Mouse (Mus musculus): ENCODE data around the gene Ip6k1. TPM values are rescaled to one million over a fixed set of nuclear protein-coding genes. Genes with fewer than 3 reads are reported as not detected.
A peak's percentile ranks its signal among the peaks of the same experiment; 100 is the strongest.
"Not testable (repeated sequence)": the region's sequence is repeated elsewhere in the genome, so short reads cannot be mapped to it uniquely, and the experiment has no call there.

Gene Ip6k1
- polyA plus RNA-seq, 1 experiment from 2014 or later, result 65.5 TPM

DNA sequence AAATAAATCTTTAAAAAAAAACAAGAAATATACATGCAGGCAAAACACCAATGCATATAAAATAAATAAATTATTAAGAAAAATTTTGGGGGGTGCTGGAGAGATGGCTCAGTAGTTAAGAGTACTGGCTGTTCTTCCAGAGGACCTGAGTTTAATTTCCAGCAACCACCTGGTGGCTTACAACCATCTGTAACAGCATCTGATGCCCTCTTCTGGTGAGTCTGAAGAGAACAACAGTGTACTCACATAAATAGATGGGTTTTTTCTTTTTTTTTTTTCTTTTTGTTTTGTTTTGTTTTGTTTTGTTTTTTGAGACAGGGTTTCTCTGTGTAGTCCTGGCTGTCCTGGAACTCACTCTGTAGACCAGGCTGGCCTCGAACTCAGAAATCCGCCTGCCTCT, 11.3 kb downstream of the Ip6k1 start:
- H3K27me3 ChIP-seq (ENCODE audit: insufficient read depth, poor library complexity, severe bottlenecking); DNase-seq (ENCODE audit: low spot score); H3K9me3 ChIP-seq; H3K4me1 ChIP-seq (replicated peaks); H3K27ac ChIP-seq; H3K4me3 ChIP-seq: not testable (repeated sequence)
- WGBS, result 96% methylated on average over 2 of the region's 2 CpGs
- H3K36me3 ChIP-seq, result peaks cover 53% of the 10 kb centered on the region

DNA sequence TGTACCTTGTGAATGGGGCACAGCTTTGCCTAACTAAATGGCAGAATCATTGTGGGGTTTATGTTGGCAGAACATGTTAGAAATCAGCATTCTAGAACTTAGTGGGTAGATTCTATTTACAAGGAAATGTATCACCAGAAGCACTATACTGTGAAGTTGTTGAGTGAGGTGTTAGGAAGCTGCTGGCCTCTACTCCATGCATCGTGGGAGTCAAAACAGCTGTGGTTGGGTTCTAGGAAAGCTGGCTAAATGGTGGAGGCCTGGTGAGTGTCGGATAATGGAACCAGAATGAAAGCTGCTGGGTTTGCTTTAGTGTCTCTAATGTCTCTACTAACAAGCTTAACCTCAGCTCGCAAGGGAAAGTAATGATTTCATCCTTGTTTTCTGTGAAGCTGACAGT, 14.8 kb downstream of the Ip6k1 start:
- no peak overlapping the region for H3K4me3 ChIP-seq
- peaks cover 42% of the 10 kb centered on the region for H3K36me3 ChIP-seq
- no peaks in the 10 kb centered on the region for H3K4me1 ChIP-seq (replicated peaks)
- no peak overlapping the region for H3K27ac ChIP-seq
- no peaks in the 10 kb centered on the region for H3K27me3 ChIP-seq (ENCODE audit: insufficient read depth, poor library complexity, severe bottlenecking)
- 91% methylated on average over 3 of the region's 3 CpGs for WGBS
- DNase-seq (ENCODE audit: low spot score), result no peak
- H3K9me3 ChIP-seq, result no peaks in the 10 kb centered on the region

DNA sequence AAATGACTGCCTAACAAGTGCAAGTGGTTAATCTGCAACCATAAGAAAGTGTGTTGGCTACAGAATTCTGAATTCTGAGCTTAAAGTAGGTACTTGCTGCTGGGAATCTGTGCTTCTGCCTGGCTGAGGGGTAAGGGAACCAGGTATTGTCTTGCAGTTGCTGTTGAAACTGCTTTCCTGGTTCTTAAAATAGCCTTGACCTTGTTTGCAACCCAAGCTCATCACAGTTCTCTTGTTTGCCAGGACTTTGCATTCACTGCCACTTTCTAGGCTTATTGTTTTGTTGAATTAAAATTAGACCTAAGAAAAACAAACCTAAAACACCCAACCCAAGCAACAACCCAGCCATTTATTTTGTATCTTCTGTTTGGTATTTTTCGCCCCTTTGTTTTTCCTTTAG, 18.4 kb downstream of the Ip6k1 start:
- Histone ChIP-seq H3K4me1 (replicated peaks) (no peaks in the 10 kb centered on the region), H3K4me3 (no peak overlapping the region), H3K36me3 (peaks cover 35% of the 10 kb centered on the region), H3K27me3 (ENCODE audit: insufficient read depth, poor library complexity, severe bottlenecking) (no peaks in the 10 kb centered on the region), H3K9me3 (no peaks in the 10 kb centered on the region), H3K27ac (no peak overlapping the region)
- 95% methylated on average over 1 of the region's 1 CpGs for WGBS
- no peak for DNase-seq (ENCODE audit: low spot score)

GRCm38 (mm10) chr9:108023216-108023615, 20.9 kb downstream of the Ip6k1 start:
- no peak for DNase-seq (ENCODE audit: low spot score)
- no peaks in the 10 kb centered on the region for H3K4me1 ChIP-seq (replicated peaks)
- no peak overlapping the region for H3K27ac ChIP-seq
- no peaks in the 10 kb centered on the region for H3K27me3 ChIP-seq (ENCODE audit: insufficient read depth, poor library complexity, severe bottlenecking)
- H3K36me3 ChIP-seq, result peaks cover 47% of the 10 kb centered on the region
- no peak overlapping the region for H3K4me3 ChIP-seq
- WGBS, result 90% methylated on average over 3 of the region's 3 CpGs
- H3K9me3 ChIP-seq, result no peaks in the 10 kb centered on the region

GRCm38 (mm10) chr9:108026584-108026983, 24.3 kb downstream of the Ip6k1 start:
- Histone ChIP-seq H3K4me3 (no peak overlapping the region), H3K27me3 (ENCODE audit: insufficient read depth, poor library complexity, severe bottlenecking) (no peaks in the 10 kb centered on the region), H3K27ac (no peak overlapping the region), H3K9me3 (no peaks in the 10 kb centered on the region), H3K4me1 (replicated peaks) (no peaks in the 10 kb centered on the region), H3K36me3 (peaks cover 72% of the 10 kb centered on the region)
- WGBS, result 92% methylated on average over 3 of the region's 3 CpGs
- DNase-seq (ENCODE audit: low spot score), result no peak

DNA sequence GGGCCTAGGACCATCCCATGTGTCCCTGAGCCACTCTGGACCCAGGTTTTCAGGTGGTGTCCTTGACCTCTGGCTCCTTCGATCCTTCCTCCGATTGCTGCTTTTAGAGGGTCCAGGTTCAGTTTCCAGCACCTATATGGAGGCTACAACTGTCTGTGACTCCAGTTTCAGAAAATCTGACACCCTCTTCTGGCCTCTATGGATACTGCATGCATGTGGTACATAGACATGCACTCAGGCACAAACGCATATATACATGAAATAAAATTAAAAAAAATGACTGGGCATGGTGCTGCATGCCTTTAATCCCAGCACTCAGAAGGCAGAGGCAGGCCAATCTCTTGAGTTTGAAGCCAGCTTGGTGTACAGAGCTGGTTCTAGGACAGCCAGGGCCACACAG, 25.6 kb downstream of the Ip6k1 start:
- no peaks in the 10 kb centered on the region for H3K4me1 ChIP-seq (replicated peaks)
- WGBS, result 95% methylated on average over 3 of the region's 3 CpGs
- no peak overlapping the region for H3K4me3 ChIP-seq
- no peaks in the 10 kb centered on the region for H3K27me3 ChIP-seq (ENCODE audit: insufficient read depth, poor library complexity, severe bottlenecking)
- DNase-seq (ENCODE audit: low spot score), result no peak
- H3K27ac ChIP-seq, result no peak overlapping the region
- no peaks in the 10 kb centered on the region for H3K9me3 ChIP-seq
- H3K36me3 ChIP-seq, result peaks cover 85% of the 10 kb centered on the region

- no peaks in the 10 kb centered on the region for H3K4me1 ChIP-seq (replicated peaks)
- no peaks in the 10 kb centered on the region for H3K9me3 ChIP-seq
- WGBS, result 91% methylated on average over 5 of the region's 5 CpGs
- H3K27me3 ChIP-seq (ENCODE audit: insufficient read depth, poor library complexity, severe bottlenecking), result no peaks in the 10 kb centered on the region
- DNase-seq (ENCODE audit: low spot score), result no peak
- H3K27ac ChIP-seq, result no peak overlapping the region
- H3K36me3 ChIP-seq, result peaks cover 89% of the 10 kb centered on the region
- no peak overlapping the region for H3K4me3 ChIP-seq
Observed at GRCm38 (mm10) chr9:108032126-108032525, 29.8 kb downstream of the Ip6k1 start.

DNA sequence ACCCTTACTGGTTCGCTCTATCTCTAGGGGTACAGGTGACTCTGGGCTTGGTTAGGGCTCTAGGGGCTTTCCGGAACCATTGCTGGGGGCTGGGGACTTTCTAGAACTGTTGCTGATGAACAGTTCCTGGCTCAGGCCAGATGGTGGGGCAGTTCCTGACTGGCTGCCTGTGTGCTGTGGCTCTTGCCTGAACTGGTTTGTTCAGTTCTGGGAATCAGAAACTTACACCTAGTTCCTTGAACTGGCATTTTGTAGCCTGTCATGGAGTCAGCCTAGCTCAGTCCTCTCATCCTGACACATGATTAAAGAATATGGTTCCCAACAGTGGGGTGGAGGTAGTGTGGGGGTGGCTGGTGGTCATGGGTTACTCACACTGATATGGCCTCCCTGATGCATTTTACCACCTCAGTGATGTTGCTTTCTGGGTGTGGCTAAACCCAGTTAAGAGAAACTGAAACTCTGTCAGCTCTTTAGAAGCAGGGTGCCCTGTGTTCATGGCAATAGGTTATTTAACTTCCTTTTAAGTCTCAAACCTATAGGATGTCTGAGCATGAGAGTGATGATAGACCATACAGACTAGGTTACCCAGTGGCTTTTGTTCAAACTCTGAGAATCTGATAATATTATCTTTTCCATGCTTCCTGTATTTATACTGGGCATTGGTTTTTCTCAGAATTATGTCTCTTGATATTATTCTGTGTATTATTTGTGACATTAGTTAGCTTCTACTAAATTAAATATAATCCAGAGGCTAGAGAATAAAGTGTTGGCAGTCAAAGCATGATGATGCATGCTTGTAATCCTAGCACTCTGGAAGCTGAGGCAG, 33.2 kb downstream of the Ip6k1 start:
- no peak for DNase-seq (ENCODE audit: low spot score)
- no peaks in the 10 kb centered on the region for H3K9me3 ChIP-seq
- no peaks in the 10 kb centered on the region for H3K27me3 ChIP-seq (ENCODE audit: insufficient read depth, poor library complexity, severe bottlenecking)
- peaks cover 93% of the 10 kb centered on the region for H3K36me3 ChIP-seq
- WGBS, result 99% methylated on average over 2 of the region's 2 CpGs
- H3K4me1 ChIP-seq (replicated peaks), result no peaks in the 10 kb centered on the region
- H3K4me3 ChIP-seq, result no peak overlapping the region
- no peak overlapping the region for H3K27ac ChIP-seq

GRCm38 (mm10) chr9:108044751-108045492, 42.6 kb downstream of the Ip6k1 start:
- peaks cover 75% of the 10 kb centered on the region for H3K36me3 ChIP-seq
- 96% methylated on average over 8 of the region's 8 CpGs for WGBS
- no peak overlapping the region for H3K4me3 ChIP-seq
- no peaks in the 10 kb centered on the region for H3K27me3 ChIP-seq (ENCODE audit: insufficient read depth, poor library complexity, severe bottlenecking)
- DNase-seq (ENCODE audit: low spot score), result no peak
- no peaks in the 10 kb centered on the region for H3K9me3 ChIP-seq
- peaks cover 24% of the 10 kb centered on the region for H3K4me1 ChIP-seq (replicated peaks)
- H3K27ac ChIP-seq, result no peak overlapping the region

- H3K27me3 ChIP-seq (ENCODE audit: insufficient read depth, poor library complexity, severe bottlenecking), result no peaks in the 10 kb centered on the region
- no peak for DNase-seq (ENCODE audit: low spot score)
- H3K27ac ChIP-seq, result no peak overlapping the region
- H3K36me3 ChIP-seq, result peaks cover 71% of the 10 kb centered on the region
- H3K4me1 ChIP-seq (replicated peaks), result peaks cover 28% of the 10 kb centered on the region
- no peaks in the 10 kb centered on the region for H3K9me3 ChIP-seq
- 91% methylated on average over 4 of the region's 4 CpGs for whole genome bisulfite sequencing
- no peak overlapping the region for H3K4me3 ChIP-seq
Observed at GRCm38 (mm10) chr9:108046582-108046981, 44.3 kb downstream of the Ip6k1 start.

GRCm38 (mm10) chr9:108047601-108048565, 45.6 kb downstream of the Ip6k1 start:
- no peaks in the 10 kb centered on the region for H3K27me3 ChIP-seq (ENCODE audit: insufficient read depth, poor library complexity, severe bottlenecking)
- H3K27ac ChIP-seq, result peak overlapping the region; percentile 86
- H3K4me3 ChIP-seq, result peak overlapping the region; percentile 75
- DNase-seq (ENCODE audit: low spot score), result no peak
- no peaks in the 10 kb centered on the region for H3K9me3 ChIP-seq
- 52% methylated on average over 17 of the region's 17 CpGs for WGBS
- H3K4me1 ChIP-seq (replicated peaks), result peaks cover 32% of the 10 kb centered on the region
- peaks cover 68% of the 10 kb centered on the region for H3K36me3 ChIP-seq

DNA sequence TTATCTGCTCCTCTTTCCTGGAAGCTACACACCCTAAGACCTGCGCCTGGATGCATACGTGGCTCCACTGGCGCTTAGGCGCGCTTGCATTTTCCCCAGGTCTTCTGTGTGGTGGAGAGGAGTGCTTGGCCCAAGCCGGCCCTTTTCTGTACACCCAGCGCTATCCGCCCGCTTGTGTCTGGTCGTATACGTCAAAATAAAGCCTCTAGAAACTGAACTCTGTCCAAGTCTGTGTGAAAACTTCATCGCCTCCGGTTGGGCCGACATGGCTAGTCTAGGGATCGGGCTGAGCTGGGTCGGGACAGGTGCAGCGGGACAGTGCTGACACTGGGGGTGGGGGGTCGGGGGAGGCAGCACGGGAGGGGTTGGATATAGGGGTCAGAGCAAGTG, 46.3 kb downstream of the Ip6k1 start:
- Histone ChIP-seq H3K9me3 (no peaks in the 10 kb centered on the region), H3K27me3 (ENCODE audit: insufficient read depth, poor library complexity, severe bottlenecking) (no peaks in the 10 kb centered on the region), H3K4me3 (peak overlapping the region; percentile 75), H3K36me3 (peaks cover 67% of the 10 kb centered on the region), H3K27ac (peak overlapping the region; percentile 86), H3K4me1 (replicated peaks) (peaks cover 39% of the 10 kb centered on the region)
- no peak for DNase-seq (ENCODE audit: low spot score)
- 2% methylated on average over 19 of the region's 19 CpGs for WGBS
